Mouse (Mus musculus): Measurements from ENCODE around the gene E130308A19Rik.

DNA sequence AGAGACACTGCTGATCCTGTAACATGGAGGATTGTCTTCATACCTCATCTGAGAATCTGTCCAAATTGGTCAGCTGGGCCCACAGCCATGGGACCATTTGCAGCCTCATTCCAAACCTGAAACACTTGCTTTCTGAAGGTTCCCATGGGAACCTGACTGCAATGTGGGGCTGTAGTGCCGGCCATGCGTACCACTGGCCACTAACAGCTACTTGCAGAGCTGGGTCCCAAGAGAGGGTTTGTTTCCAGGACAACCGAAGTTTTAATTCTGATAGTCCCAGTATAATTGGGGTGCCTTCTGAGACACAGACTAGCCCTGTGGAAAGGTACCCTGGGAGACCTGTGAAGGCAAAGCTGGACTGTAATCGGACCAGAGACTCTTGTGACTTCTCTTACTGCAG, 64.1 kb downstream of the E130308A19Rik start:
- TF ChIP-seq POLR2A (IDR thresholded peaks at IDR 0.05; ENCODE audit: borderline replicate concordance, low read depth, low read length), result no peak
- TF ChIP-seq CTCF (IDR thresholded peaks at IDR 0.05; ENCODE audit: low read depth, low read length), result no peak

Data from bone marrow macrophage, adult 2 months (primary cell).